Mouse (Mus musculus): ENCODE data around the gene Myh7.
A peak's percentile ranks its signal among the peaks of the same experiment; 100 is the strongest.
"Not testable (repeated sequence)": the region's sequence is repeated elsewhere in the genome, so short reads cannot be mapped to it uniquely, and the experiment has no call there.

Myh7 gene

DNA sequence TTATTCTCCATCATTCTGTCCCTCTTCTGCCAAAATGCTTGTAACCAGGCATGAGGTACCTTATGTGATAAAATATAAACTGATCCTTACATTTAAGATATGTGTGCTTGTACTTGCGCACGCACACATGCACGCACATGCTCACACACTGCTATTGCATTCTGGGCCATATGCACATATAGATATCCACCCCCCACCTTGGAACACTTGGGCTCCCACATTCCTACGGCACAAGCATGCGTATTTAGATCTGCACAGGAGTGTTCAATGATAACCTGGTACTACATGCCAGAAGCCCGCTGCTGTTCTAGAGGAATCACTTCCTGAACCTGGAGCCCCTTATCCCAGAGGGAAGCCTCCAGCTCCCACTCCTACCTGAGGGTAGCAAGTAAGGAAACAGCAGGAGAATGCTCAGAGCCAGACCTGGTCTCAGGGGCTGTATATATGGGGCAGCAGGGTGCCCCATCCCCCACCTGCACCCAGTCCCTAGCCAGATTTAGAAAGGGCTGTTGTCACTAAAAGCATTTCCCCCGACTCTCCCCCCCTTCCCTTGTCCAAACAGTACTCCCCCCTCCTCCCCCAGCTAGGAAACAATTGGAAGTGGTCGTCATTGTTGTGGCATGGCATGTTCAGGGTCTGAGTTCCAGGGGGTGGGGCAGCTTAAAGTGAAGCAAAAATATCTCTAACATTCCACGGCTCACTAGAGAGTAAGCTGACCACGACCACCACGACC, at the start of gene Myh7:
Myh7 (minus strand) TSS at position 491 of the 733 bp plus-strand sequence.
- DNase-seq (ENCODE audit: low read depth, low spot score) = no peak

DNA sequence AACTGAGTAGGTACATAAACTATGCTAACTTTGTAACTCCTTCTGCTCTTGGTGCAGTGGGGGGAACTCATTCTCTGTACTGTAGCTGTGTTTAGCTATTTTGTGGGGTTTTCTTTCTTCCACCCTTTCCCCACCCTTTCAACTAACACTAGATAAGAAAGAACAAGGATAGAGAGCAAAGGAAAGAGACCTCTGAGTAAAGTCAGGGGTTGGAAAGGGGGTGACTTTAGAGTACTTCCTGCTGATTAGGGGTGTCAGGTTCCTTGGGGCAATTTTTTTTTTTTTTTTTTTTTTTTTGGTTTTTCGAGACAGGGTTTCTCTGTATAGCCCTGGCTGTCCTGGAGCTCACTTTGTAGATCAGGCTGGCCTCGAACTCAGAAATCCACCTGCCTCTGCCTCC, 49.3 kb upstream of the Myh7 start:
- DNase-seq (ENCODE audit: low read depth, low spot score) = not testable (repeated sequence)

DNA sequence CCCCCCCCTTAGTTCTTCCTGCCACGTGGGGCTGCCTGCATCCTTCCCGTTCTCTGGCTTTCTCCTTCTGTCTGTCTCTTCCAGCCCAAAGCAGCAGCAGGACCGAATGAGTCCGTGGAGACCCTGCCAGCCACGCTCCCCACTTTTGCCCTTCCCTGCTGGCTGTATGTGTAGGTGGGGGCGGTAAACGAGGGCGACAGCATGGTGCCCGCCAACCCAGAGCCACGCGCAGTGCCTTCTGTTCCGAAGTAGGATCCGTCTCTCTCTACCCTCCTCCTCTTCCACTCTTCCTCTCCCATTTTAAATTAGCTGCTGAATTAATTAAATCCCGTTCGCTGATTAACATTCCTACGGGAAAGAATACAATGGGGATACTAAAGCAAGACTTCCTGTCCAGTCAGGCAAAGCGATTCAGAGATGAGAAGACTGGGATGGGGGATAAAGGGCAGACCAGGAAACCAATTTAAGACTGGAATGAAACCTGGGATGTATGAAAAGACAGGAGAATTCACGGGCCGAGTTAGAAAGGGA, 38.3 kb upstream of the Myh7 start:
- no peak for DNase-seq (ENCODE audit: low read depth, low spot score)

DNA sequence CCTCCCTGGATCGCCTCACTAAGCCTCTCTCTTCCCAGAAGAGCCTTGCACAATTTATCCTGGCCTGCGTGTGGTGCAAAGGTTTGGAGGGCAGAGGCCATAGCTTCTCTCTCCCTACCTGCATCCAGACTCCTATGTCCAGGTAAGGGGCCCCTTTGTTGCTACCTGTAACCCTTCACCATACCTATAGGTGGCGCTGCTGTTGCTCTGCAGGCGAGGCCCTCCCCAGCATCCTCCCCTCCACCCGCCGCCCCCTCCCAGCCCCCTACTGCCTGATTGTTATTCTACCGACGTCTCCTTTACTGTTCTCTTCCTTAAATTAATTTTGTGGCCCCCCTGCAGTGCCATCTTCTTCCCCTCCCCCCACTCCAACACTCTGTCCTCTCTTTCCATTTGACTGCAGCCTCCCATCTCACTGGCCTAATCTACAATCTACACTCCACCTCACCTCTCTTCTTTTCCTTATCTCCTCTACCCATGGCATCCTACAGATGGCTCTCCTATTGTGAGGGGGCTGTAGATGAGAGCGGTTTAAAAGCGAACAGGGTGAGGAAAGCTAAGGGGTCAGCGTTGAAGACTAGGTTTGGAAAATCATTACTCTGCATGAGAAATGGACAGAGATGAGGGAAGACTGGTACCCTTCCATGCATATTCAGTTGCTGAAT, 34.7 kb upstream of the Myh7 start:
- peak; percentile 45 for DNase-seq (ENCODE audit: low read depth, low spot score)

- DNase-seq (ENCODE audit: low read depth, low spot score) = peak; percentile 73
Measured at GRCm38 (mm10) chr14:55028333-55028835, 34.0 kb upstream of the Myh7 start.

GRCm38 (mm10) chr14:55027653-55028052, 33.2 kb upstream of the Myh7 start:
- DNase-seq (ENCODE audit: low read depth, low spot score) = no peak

- peak; percentile 27 for DNase-seq (ENCODE audit: low read depth, low spot score)
Measured at GRCm38 (mm10) chr14:55027251-55027650, 32.8 kb upstream of the Myh7 start.

- DNase-seq (ENCODE audit: low read depth, low spot score) = no peak
Measured at GRCm38 (mm10) chr14:55025527-55025926, 31.1 kb upstream of the Myh7 start.

- DNase-seq (ENCODE audit: low read depth, low spot score) = peak; percentile 80
Measured at GRCm38 (mm10) chr14:55024236-55024635, 29.8 kb upstream of the Myh7 start.

DNA sequence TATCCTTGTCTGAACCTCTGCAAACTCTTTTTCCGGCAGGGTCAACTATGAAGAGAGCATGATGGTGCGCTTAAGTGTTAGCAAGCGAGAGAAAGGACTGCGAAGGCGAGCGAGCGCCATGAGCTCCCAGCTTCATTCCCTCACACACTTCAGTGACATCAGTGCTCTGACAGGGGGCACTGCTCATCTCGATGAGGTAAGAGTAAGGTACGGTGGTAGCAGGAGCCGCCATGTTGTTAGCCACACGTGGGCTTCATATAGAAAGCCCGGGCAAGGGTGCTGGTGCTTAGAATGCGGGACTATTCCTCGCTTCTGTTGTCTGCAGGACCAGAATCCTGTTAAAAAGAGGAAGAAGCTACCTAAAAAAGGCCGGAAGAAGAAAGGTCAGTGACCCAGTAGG, 28.6 kb upstream of the Myh7 start:
- DNase-seq (ENCODE audit: low read depth, low spot score) = no peak

DNA sequence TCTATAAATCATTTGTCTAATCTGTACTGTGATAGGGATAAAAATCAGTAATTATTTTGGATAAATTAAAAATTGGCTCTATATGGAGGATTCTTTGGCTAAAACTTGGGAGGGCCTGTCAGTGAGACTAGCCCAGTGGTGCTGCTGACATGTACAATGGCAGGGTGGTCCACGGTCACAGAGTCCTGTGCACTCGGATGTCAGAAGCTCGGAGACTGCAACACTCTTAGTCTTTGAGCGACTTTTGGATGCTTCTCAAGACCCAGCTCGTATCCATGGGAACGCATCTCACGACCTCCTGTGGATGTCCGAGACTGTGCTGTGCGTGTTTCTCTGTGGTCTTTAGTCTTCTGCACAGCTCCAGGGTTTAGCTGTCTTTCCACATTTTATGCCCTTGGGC, 26.0 kb upstream of the Myh7 start:
- no peak for DNase-seq (ENCODE audit: low read depth, low spot score)

DNA sequence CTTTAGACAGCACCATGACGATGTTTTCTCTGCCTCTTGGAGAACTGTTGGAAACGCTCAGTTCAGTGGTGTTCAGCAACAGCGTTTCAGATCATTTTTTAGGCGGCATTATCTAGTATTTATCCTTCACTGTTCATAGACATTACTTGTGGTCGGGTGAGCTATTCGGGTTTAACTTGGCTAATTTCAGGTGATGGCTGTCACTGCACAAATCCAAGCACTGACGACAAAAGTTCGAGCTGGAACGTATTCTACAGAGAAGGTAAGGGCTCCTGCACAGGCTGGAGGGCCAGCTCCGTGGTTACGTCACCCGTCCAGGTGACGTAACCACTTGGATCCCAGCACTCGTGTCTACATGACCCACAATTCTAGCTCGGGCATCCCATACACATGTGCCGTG, 22.4 kb upstream of the Myh7 start:
- no peak for DNase-seq (ENCODE audit: low read depth, low spot score)

GRCm38 (mm10) chr14:55015767-55016111, 21.3 kb upstream of the Myh7 start:
- no peak for DNase-seq (ENCODE audit: low read depth, low spot score)

- DNase-seq (ENCODE audit: low read depth, low spot score) = peak; percentile 98
Measured at GRCm38 (mm10) chr14:55014991-55015766, 20.8 kb upstream of the Myh7 start, which contains the start of gene Ngdn. Gene Ngdn (plus strand): TSS chr14:55015454.

- DNase-seq (ENCODE audit: low read depth, low spot score) = no peak
Measured at GRCm38 (mm10) chr14:55014591-55014990, 20.2 kb upstream of the Myh7 start.

DNA sequence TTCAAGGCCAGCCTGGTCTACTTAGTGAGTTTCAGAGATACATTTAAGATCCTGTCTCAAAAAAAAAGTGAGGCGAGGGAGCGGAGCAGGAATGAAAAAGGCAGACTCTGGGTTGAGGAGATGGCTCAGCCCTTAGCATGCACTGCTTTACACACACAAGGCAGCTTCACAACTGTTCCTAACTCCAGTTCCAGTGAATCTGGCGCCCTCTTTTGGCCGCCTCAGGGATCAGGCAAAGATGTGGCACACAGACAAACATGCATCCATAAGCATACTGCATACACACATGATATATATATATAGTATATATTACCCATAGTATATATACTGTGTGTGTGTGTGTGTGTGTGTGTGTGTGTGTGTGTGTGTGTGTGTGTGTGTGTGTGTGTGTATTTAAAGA, 16.7 kb upstream of the Myh7 start:
- no peak for DNase-seq (ENCODE audit: low read depth, low spot score)

GRCm38 (mm10) chr14:55008417-55008816, 14.0 kb upstream of the Myh7 start:
- DNase-seq (ENCODE audit: low read depth, low spot score) = no peak

DNA sequence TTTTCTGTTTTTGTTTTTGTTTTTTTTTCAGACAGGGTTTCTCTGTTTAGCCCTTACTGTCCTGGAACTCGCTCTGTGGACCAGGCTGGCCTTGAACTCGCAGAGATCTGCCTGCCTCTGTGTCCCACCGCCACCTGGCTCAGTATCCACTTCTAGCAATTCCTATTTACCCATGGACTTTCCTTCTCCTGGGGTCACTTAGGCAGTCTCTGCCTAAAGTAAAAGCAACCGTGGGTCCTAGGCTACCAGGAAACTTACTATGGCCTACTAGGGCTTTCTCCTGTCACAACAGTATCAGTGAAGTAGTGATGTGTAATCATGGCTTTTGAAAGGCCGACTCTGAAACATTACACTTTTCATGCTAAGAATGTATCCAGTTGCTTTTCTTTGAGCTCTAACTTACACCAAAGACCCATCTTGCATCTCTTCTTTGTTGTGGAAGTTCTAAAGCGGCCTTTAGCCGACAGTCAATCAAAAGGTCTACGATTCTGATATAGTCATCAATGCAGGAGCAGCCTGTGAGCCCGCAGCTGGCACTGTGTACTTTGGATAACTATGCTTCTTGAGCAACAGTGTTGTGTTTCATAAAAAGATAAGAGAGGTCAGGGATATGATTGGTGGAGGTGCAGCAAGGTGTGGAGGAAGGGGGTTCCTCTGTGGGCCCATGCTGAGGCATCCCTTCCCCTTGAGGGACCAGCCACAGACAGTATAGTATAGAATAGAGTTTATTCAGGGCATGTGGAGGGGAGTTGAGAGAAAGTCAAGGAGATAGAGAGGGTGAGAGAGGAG, 12.9 kb upstream of the Myh7 start:
- DNase-seq (ENCODE audit: low read depth, low spot score) = no peak

GRCm38 (mm10) chr14:55006541-55006940, 12.1 kb upstream of the Myh7 start:
- DNase-seq (ENCODE audit: low read depth, low spot score) = no peak

DNA sequence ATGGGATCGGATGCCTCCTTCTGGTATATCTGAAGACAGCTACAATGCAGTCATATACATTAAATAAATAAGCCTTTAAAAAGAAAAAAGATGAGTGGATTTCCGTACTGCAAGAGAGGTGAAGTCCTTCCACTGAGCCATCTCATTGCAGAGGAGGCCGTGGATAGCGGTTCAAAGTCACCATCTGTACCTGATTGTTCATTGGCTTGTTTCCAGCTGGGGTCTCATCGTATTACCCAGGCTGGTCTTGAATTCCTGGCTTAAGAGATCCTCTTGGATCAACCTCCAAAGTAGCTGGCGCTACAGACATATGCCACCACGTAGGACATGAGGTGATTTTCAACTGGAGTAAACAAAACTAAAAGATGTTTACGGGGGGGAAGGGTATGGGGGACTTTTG, 11.5 kb upstream of the Myh7 start:
- DNase-seq (ENCODE audit: low read depth, low spot score) = no peak

DNA sequence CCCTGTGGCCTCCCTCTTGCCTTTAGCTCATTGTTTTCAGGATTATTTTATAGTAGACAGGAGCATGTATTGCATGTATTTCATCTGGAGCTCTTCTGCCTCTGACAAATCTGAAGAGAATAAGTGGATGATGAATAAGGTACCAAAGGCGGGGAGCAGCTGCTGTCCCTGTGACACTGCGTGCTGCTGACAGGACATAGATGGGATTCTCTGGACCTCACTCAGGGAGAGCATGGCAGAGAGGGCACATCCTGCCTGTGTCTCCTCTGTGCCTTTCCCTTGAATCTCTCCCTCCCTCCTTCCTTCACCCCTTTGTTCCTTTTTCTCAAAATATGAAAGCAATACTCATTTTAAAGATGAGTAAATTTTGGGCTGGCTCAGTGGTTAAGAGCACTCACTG, 11.1 kb upstream of the Myh7 start:
- no peak for DNase-seq (ENCODE audit: low read depth, low spot score)

Measured in mesoderm, embryonic 11.5 days (tissue).